Mouse (Mus musculus) liver, embryonic 16.5 days (tissue): Measurements from ENCODE around the gene Mau2. TPM values are rescaled to one million over a fixed set of nuclear protein-coding genes. Genes with fewer than 3 reads are reported as not detected.
A peak's percentile ranks its signal among the peaks of the same experiment; 100 is the strongest.

Experiments used
- ATAC-seq: fragments of 200-750 bp; cut with Nextera tagmentation; 2 replicates; pipeline ENCODE4 v1.8.0; 2017; ENCODE audit warnings: low read depth, mild to moderate bottlenecking, moderate number of reproducible peaks, moderate library complexity
- H3K27ac ChIP-seq: fragments of 300-500 bp; sonication (generic); 2 replicates; pipeline ENCODE4 v1.5.1; 2014; ENCODE audit warnings: mild to moderate bottlenecking, low read length
- H3K27me3 ChIP-seq: fragments of 300-500 bp; sonication (generic); 2 replicates; pipeline ENCODE4 v1.6.1; 2014; ENCODE audit warnings: low read depth, low read length, mixed read lengths; ENCODE audit not compliant: control insufficient read depth, insufficient read depth
- H3K36me3 ChIP-seq: fragments of 300-500 bp; sonication (generic); 2 replicates; pipeline ENCODE4 v1.6.1; 2014; ENCODE audit warnings: mild to moderate bottlenecking; ENCODE audit not compliant: control insufficient read depth, insufficient read depth
- H3K4me1 ChIP-seq: fragments of 300-500 bp; sonication (generic); 2 replicates; pipeline ENCODE4 v1.6.1; 2014; ENCODE audit warnings: low read depth, low read length, mixed read lengths; ENCODE audit not compliant: control insufficient read depth
- H3K4me2 ChIP-seq: fragments of 300-500 bp; sonication (generic); 2 replicates; pipeline ENCODE4 v1.6.1; 2014; ENCODE audit warnings: low read depth, low read length, mixed read lengths
- H3K4me3 ChIP-seq: fragments of 300-500 bp; sonication (generic); 2 replicates; pipeline ENCODE4 v1.5.1; 2014; ENCODE audit warnings: low read depth, mild to moderate bottlenecking, low read length
- H3K9ac ChIP-seq: fragments of 300-500 bp; sonication (generic); 2 replicates; pipeline ENCODE4 v1.6.1; 2014; ENCODE audit warnings: low read depth, low read length
- H3K9me3 ChIP-seq: fragments of 300-500 bp; sonication (generic); replicated peaks from 2 replicates; pipeline ENCODE4 v1.6.1; 2016; ENCODE audit warnings: low read length; ENCODE audit not compliant: control insufficient read depth
- WGBS: fragments of 180-500 bp; shearing (Covaris S2); extraction: QIAGEN DNeasy Blood & Tissue Kit; methylation state at CpG from one replicate; pipeline ENCODE4 v1.1.7; 2014; ENCODE audit not compliant: insufficient replicate concordance; 5-methylcytosine and 5-hydroxymethylcytosine counted together
- polyA plus RNA-seq: library from polyadenylated mRNA; unstranded; fragments of >200 nt; fragmentation: Nextera tagmentation; extraction: Ambion mirVana; gene quantifications from 2 replicates; pipeline ENCODE4 v1.2.1, GENCODE M21; 2015

Mau2 gene
- polyA plus RNA-seq, 1 experiment from 2014 or later: 22.6 TPM

- H3K27ac ChIP-seq: peak overlapping the region; percentile 95
- peak overlapping the region; percentile 94 for H3K4me2 ChIP-seq
- no peaks in the 10 kb centered on the region for H3K36me3 ChIP-seq
- H3K4me3 ChIP-seq: peak overlapping the region; percentile 96
- peak overlapping the region; percentile 96 for H3K9ac ChIP-seq
- under 1% methylated on average over 67 of the region's 68 CpGs for WGBS
- H3K4me1 ChIP-seq: peaks cover 51% of the 10 kb centered on the region
- no peak for ATAC-seq
- H3K9me3 ChIP-seq: no peaks in the 10 kb centered on the region
- H3K27me3 ChIP-seq: no peaks in the 10 kb centered on the region
These were observed 68.9 kb downstream of the Mau2 start for GRCm38 (mm10) chr8:69973442-69974161.

GRCm38 (mm10) chr8:69973063-69973441 lies 69.5 kb downstream of the Mau2 start:
- H3K9ac ChIP-seq: peak overlapping the region; percentile 96
- no peaks in the 10 kb centered on the region for H3K36me3 ChIP-seq
- no peaks in the 10 kb centered on the region for H3K27me3 ChIP-seq
- no peaks in the 10 kb centered on the region for H3K9me3 ChIP-seq
- no peak for ATAC-seq
- H3K4me3 ChIP-seq: peak overlapping the region; percentile 96
- peak overlapping the region; percentile 95 for H3K27ac ChIP-seq
- H3K4me1 ChIP-seq: peaks cover 54% of the 10 kb centered on the region
- H3K4me2 ChIP-seq: peak overlapping the region; percentile 94
- 18% methylated on average over 7 of the region's 7 CpGs for WGBS

GRCm38 (mm10) chr8:69970880-69971279 lies 71.7 kb downstream of the Mau2 start:
- Histone ChIP-seq H3K4me1 (peaks cover 75% of the 10 kb centered on the region), H3K27ac (no peak overlapping the region), H3K9ac (0 out of 2 replicates have a peak overlapping the region, but pooled peaks have one; percentile 14), H3K9me3 (no peaks in the 10 kb centered on the region), H3K27me3 (no peaks in the 10 kb centered on the region), H3K4me2 (no peak overlapping the region), H3K4me3 (no peak overlapping the region), H3K36me3 (no peaks in the 10 kb centered on the region)
- no peak for ATAC-seq
- whole genome bisulfite sequencing: 72% methylated on average over 2 of the region's 2 CpGs

- no peaks in the 10 kb centered on the region for H3K36me3 ChIP-seq
- no peak overlapping the region for H3K4me2 ChIP-seq
- H3K9ac ChIP-seq: peak overlapping the region; percentile 23; the same call in 1 of the 2 replicates
- no peak for ATAC-seq
- no peaks in the 10 kb centered on the region for H3K9me3 ChIP-seq
- WGBS: 47% methylated on average over 4 of the region's 4 CpGs
- H3K4me1 ChIP-seq: peaks cover 56% of the 10 kb centered on the region
- H3K27ac ChIP-seq: 0 out of 2 replicates have a peak overlapping the region, but pooled peaks have one; percentile 21
- H3K27me3 ChIP-seq: no peaks in the 10 kb centered on the region
- no peak overlapping the region for H3K4me3 ChIP-seq
These were observed 75.1 kb downstream of the Mau2 start for GRCm38 (mm10) chr8:69967291-69967933.

Other genes with a start within 250 kb of the Mau2 start
- 5.0 and 7.0 TPM in 2 replicates for gene Gmip, start 234.1 kb downstream of the Mau2 start, polyA plus RNA-seq
- 0.05 and 0.07 TPM in 2 replicates for gene Lpar2, start 220.3 kb downstream of the Mau2 start, polyA plus RNA-seq
- 1.8 and 2.0 TPM in 2 replicates for gene Pbx4, start 210.2 kb downstream of the Mau2 start, polyA plus RNA-seq
- gene Cilp2, start 155.0 kb downstream of the Mau2 start, polyA plus RNA-seq: not detected in 2 replicates
- gene Tssk6, start 140.6 kb downstream of the Mau2 start, polyA plus RNA-seq: 1.1 and 1.6 TPM in 2 replicates
- 103 and 104 TPM in 2 replicates for gene Ndufa13, start 140.2 kb downstream of the Mau2 start, polyA plus RNA-seq
- 0.63 and 0.77 TPM in 2 replicates for gene Yjefn3, start 140.0 kb downstream of the Mau2 start, polyA plus RNA-seq
- gene Gatad2a, start 46.4 kb downstream of the Mau2 start, polyA plus RNA-seq: 17.2 and 18.9 TPM in 2 replicates
- gene Sugp1, start 79 bp upstream of the Mau2 start, polyA plus RNA-seq: 14.7 and 14.9 TPM in 2 replicates
- gene Tm6sf2, start 30.2 kb upstream of the Mau2 start, polyA plus RNA-seq: 1.8 and 3.0 TPM in 2 replicates
- gene Hapln4, start 40.7 kb upstream of the Mau2 start, polyA plus RNA-seq: 0.04 TPM in 1 of 2 replicates, not detected in the other
- gene Ncan, start 78.1 kb upstream of the Mau2 start, polyA plus RNA-seq: 0.04 TPM in 1 of 2 replicates, not detected in the other
- gene Nr2c2ap, start 88.6 kb upstream of the Mau2 start, polyA plus RNA-seq: 12.6 and 13.2 TPM in 2 replicates
- 7.4 TPM in 2 replicates for gene Rfxank, start 96.4 kb upstream of the Mau2 start, polyA plus RNA-seq
- 21.4 and 23.4 TPM in 2 replicates for gene Borcs8, start 96.8 kb upstream of the Mau2 start, polyA plus RNA-seq
- gene Mef2b, start 97.0 kb upstream of the Mau2 start, polyA plus RNA-seq: not detected in 2 replicates
- gene Tmem161a, start 129.6 kb upstream of the Mau2 start, polyA plus RNA-seq: 26.8 and 28.4 TPM in 2 replicates
- gene Slc25a42, start 169.6 kb upstream of the Mau2 start, polyA plus RNA-seq: 8.4 and 12.0 TPM in 2 replicates
- gene Sugp2, start 191.5 kb upstream of the Mau2 start, polyA plus RNA-seq: 10.8 and 11.9 TPM in 2 replicates
- 12.1 and 12.7 TPM in 2 replicates for gene Armc6, start 191.7 kb upstream of the Mau2 start, polyA plus RNA-seq
- 3.7 and 4.7 TPM in 2 replicates for gene Homer3, start 240.1 kb upstream of the Mau2 start, polyA plus RNA-seq